Comparison of ENCODE assay signal across 10 mouse cellular contexts in genomic region chr9:69790562-69790961, GRCm38 (mm10). TPM values are rescaled to one million over a fixed set of nuclear protein-coding genes. Genes with fewer than 3 reads are reported as not detected.
A peak's percentile ranks its signal among the peaks of the same experiment; 100 is the strongest.
DNase-seq lines count a peak whose midpoint lies in the region; ATAC-seq and TF ChIP-seq lines count a peak whose summit lies in the region.
"Had no signal": no experiment of that assay in that cellular context is flagged by ENCODE, and none has a peak within 500 bp of the region (broad histone marks: within the 10 kb centered on the region; RNA-seq: fewer than 3 reads in every experiment).

No protein-coding gene starts in this region.

- ATAC-seq in kidney, embryonic 15.5 days (replicated peaks; ENCODE audit: low FRiP score): no peak
- ATAC-seq in liver, postnatal 0 days: no peak
- no peak for ATAC-seq in granulocyte monocyte progenitor cell, adult 5-6 weeks (replicated peaks; ENCODE audit: poor library complexity, severe bottlenecking)

- no peaks in the 10 kb centered on the region for H3K9me3 ChIP-seq in kidney, embryonic 15.5 days (replicated peaks)
- no peaks in the 10 kb centered on the region for H3K9me3 ChIP-seq in liver, postnatal 0 days (ENCODE audit: low read length)
- H3K9me3 ChIP-seq: midbrain, embryonic 12.5 days had no signal

- intact Hi-C loops in left cerebral cortex, postnatal 10 days (cut with DNase I): no loop called here

- H3K4me3 ChIP-seq in kidney, embryonic 15.5 days (replicated peaks): no peak overlapping the region
- H3K4me3 ChIP-seq in liver, postnatal 0 days (ENCODE audit: low read depth, low read length): no peak overlapping the region
- H3K4me3 ChIP-seq: midbrain, embryonic 12.5 days had no signal

- H3K27ac ChIP-seq in kidney, embryonic 15.5 days: no peak overlapping the region
- H3K27ac ChIP-seq in liver, postnatal 0 days (ENCODE audit: low read depth): no peak overlapping the region
- H3K27ac ChIP-seq: midbrain, embryonic 12.5 days had no signal

- no peak overlapping the region for H3K4me2 ChIP-seq in kidney, embryonic 15.5 days
- no peak overlapping the region for H3K4me2 ChIP-seq in liver, postnatal 0 days (ENCODE audit: low read depth, low read length)
- H3K4me2 ChIP-seq: midbrain, embryonic 12.5 days had no signal

- WGBS in kidney, embryonic 15.5 days: 65% methylated on average over 7 of the region's 7 CpGs
- WGBS in liver, postnatal 0 days (ENCODE audit: insufficient replicate concordance): 52% methylated on average over 7 of the region's 7 CpGs

- no peaks in the 10 kb centered on the region for H3K36me3 ChIP-seq in kidney, embryonic 15.5 days
- no peaks in the 10 kb centered on the region for H3K36me3 ChIP-seq in liver, postnatal 0 days (replicated peaks; ENCODE audit: insufficient read depth, low read length)
- H3K36me3 ChIP-seq: midbrain, embryonic 12.5 days had no signal

- peak; percentile 57 for TF ChIP-seq CTCF in liver, postnatal 0 days (IDR thresholded peaks at IDR 0.05; ENCODE audit: low read depth)

- H3K27me3 ChIP-seq in kidney, embryonic 15.5 days: peaks cover 3% of the 10 kb centered on the region; the same call in 1 of the 2 replicates
- H3K27me3 ChIP-seq in liver, postnatal 0 days (ENCODE audit: insufficient read depth, low read length): no peaks in the 10 kb centered on the region

- no peaks in the 10 kb centered on the region for H3K4me1 ChIP-seq in kidney, embryonic 15.5 days
- H3K4me1 ChIP-seq in liver, postnatal 0 days (ENCODE audit: insufficient read depth): no peaks in the 10 kb centered on the region
- H3K4me1 ChIP-seq: midbrain, embryonic 12.5 days had no signal

- DNase-seq in kidney, postnatal 10 days: peak; percentile 37
- DNase-seq in A20 (ENCODE audit: low read depth, low spot score) (peak; percentile 46), ES-CJ7 (ENCODE audit: low read depth, low spot score) (peak; percentile 68)
- peak; percentile 57 for DNase-seq in liver, postnatal 0 days
- no peak for DNase-seq in left cerebral cortex, postnatal 10 days (ENCODE audit: extremely low spot score in 1 of 2, low spot score in 2 of 2)
- DNase-seq in urinary bladder, adult 2 months (ENCODE audit: low spot score): no peak

- TF ChIP-seq EP300 in liver, postnatal 0 days (IDR thresholded peaks at IDR 0.05; ENCODE audit: low read depth): no peak

- no peak overlapping the region for H3K9ac ChIP-seq in kidney, embryonic 15.5 days
- H3K9ac ChIP-seq in liver, postnatal 0 days (replicated peaks): no peak overlapping the region
- H3K9ac ChIP-seq: midbrain, embryonic 12.5 days had no signal

RNA-seq across cellular contexts. Expression of gene Foxb1, which starts 29.8 kb away (rescaled TPM):
- polyA plus RNA-seq in kidney, embryonic 15.5 days (2015; fragmentation: Nextera tagmentation; extraction: Ambion mirVana): 0.09 and 0.13 TPM in 2 replicates
- not detected in 2 replicates for polyA plus RNA-seq in liver, postnatal 0 days (2015; fragmentation: Nextera tagmentation; extraction: Ambion mirVana)
- not detected for total RNA-seq in left cerebral cortex, postnatal 10 days (2021)
- polyA plus RNA-seq in urinary bladder, adult 2 months (2012; rRNA removed): not detected in 2 replicates
- not detected in 2 replicates for total RNA-seq in granulocyte monocyte progenitor cell, adult 5-6 weeks (2014; fragmentation: Nextera tagmentation)
- not detected in 2 replicates for total RNA-seq in granulocyte monocyte progenitor cell, adult 5-6 weeks (2017)
- polyA plus RNA-seq: stomach, embryonic 14.5 days had no signal

Comparison
In these comparisons a context has a peak if more than half of its experiments do, and no peak if none do; other contexts are left out.
1. DNase-seq: peak in kidney, postnatal 10 days (single experiment), A20 (single experiment), ES-CJ7 (single experiment) and liver, postnatal 0 days (single experiment); none in left cerebral cortex, postnatal 10 days (0 of 2) and urinary bladder, adult 2 months (single experiment).